Mouse (Mus musculus) ES-Bruce4 (cell line): ENCODE measurements at regions not wholly inside any gene's neighbourhood (a gene's known extent, or its start where the extent isn't known, plus 50 kb on each side); places are given as distances from the start of the nearest gene placed in this dataset.

Source experiments
- H3K27ac ChIP-seq: 2 replicates; pipeline ENCODE4 v1.5.1; 2012; ENCODE audit warnings: low read length, inconsistent platforms; ENCODE audit not compliant: insufficient read depth
- H3K27me3 ChIP-seq: 2 replicates; pipeline ENCODE4 v1.6.1; 2012; ENCODE audit warnings: mild to moderate bottlenecking, low read length, inconsistent platforms; ENCODE audit not compliant: control insufficient read depth, poor library complexity, insufficient read depth, severe bottlenecking
- H3K36me3 ChIP-seq: 2 replicates; pipeline ENCODE4 v1.6.1; 2012; ENCODE audit warnings: inconsistent platforms, mild to moderate bottlenecking, low read length, moderate library complexity; ENCODE audit not compliant: control insufficient read depth, poor library complexity, insufficient read depth, severe bottlenecking
- H3K4me1 ChIP-seq: one replicate; pipeline ENCODE4 v1.8.1; 2011; ENCODE audit warnings: low read length; ENCODE audit not compliant: control insufficient read depth, insufficient read depth
- H3K4me3 ChIP-seq: 2 replicates; pipeline ENCODE4 v1.5.1; 2011; ENCODE audit warnings: low read depth, mild to moderate bottlenecking, low read length
- H3K9ac ChIP-seq: 2 replicates; pipeline ENCODE4 v1.6.1; 2012; ENCODE audit warnings: low read depth, mild to moderate bottlenecking, inconsistent platforms; ENCODE audit not compliant: poor library complexity, severe bottlenecking
- H3K9me3 ChIP-seq: replicated peaks from 2 replicates; pipeline ENCODE4 v1.6.1; 2012; ENCODE audit warnings: mild to moderate bottlenecking, low read length, inconsistent platforms; ENCODE audit not compliant: control insufficient read depth, poor library complexity, insufficient read depth, severe bottlenecking
- CTCF ChIP-seq: IDR thresholded peaks from one replicate; pipeline ENCODE4 v1.8.1; 2011; ENCODE audit warnings: low read depth, low read length
- EP300 ChIP-seq: IDR thresholded peaks from 2 replicates; pipeline ENCODE4 v1.6.1; 2011; ENCODE audit warnings: low read depth, low read length; ENCODE audit not compliant: insufficient read depth
- POLR2A ChIP-seq: IDR thresholded peaks from one replicate; pipeline ENCODE4 v1.8.1; 2011; ENCODE audit warnings: low read length; ENCODE audit not compliant: insufficient read depth

GRCm38 (mm10) chr9:47387221-47387620 is 142.8 kb upstream of the Cadm1 start:
- H3K4me1 ChIP-seq, result no peaks in the 10 kb centered on the region
- H3K4me3 ChIP-seq, result no peak overlapping the region
- no peaks in the 10 kb centered on the region for H3K36me3 ChIP-seq
- no peak for TF ChIP-seq EP300
- no peak for TF ChIP-seq POLR2A
- no peak for TF ChIP-seq CTCF
- H3K27ac ChIP-seq, result no peak overlapping the region
- no peak overlapping the region for H3K9ac ChIP-seq
- H3K27me3 ChIP-seq, result no peaks in the 10 kb centered on the region
- no peaks in the 10 kb centered on the region for H3K9me3 ChIP-seq

DNA sequence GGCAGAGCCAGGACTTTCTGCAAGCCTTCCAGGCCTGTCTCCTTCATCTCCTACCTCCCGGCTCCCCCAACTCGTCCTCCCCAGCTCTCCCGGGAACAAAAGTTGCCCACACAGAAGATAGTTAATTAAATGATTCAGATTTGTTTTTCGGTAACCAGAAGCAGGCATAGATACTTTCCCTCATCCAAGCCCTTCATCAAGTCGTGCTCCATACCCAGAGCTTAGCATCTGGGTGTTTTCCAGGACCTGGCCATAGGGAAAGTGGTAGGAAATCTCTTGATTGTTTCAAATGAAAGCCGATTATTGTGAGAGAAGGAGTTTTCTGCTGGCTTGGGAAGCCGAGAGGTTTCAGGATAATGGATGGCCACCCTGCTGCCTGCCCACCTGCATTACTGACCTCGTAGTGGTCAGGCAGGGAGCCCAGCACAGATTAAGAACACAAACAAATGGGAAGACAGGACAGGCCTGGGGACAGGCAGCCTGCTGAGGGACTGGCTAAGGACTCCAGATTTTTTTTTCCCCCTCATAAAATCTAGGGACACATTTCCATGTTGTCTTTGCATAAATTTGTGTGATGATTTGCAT is 142.2 kb upstream of the Cadm1 start:
- Histone ChIP-seq H3K9me3 (no peaks in the 10 kb centered on the region), H3K27ac (no peak overlapping the region), H3K27me3 (no peaks in the 10 kb centered on the region), H3K4me3 (no peak overlapping the region), H3K36me3 (no peaks in the 10 kb centered on the region), H3K4me1 (no peaks in the 10 kb centered on the region), H3K9ac (no peak overlapping the region)
- TF ChIP-seq EP300 (no peak), POLR2A (no peak), CTCF (no peak)

- Histone ChIP-seq H3K27ac (no peak overlapping the region), H3K9me3 (no peaks in the 10 kb centered on the region), H3K27me3 (no peaks in the 10 kb centered on the region), H3K4me3 (no peak overlapping the region), H3K36me3 (no peaks in the 10 kb centered on the region), H3K9ac (no peak overlapping the region), H3K4me1 (no peaks in the 10 kb centered on the region)
- no peak for TF ChIP-seq POLR2A
Observed at GRCm38 (mm10) chr9:47389901-47390300, 140.1 kb upstream of the Cadm1 start.

- H3K4me1 ChIP-seq, result no peaks in the 10 kb centered on the region
- no peaks in the 10 kb centered on the region for H3K36me3 ChIP-seq
- H3K27me3 ChIP-seq, result no peaks in the 10 kb centered on the region
- no peak overlapping the region for H3K9ac ChIP-seq
- H3K9me3 ChIP-seq, result no peaks in the 10 kb centered on the region
- no peak overlapping the region for H3K4me3 ChIP-seq
- no peak for TF ChIP-seq EP300
- no peak for TF ChIP-seq POLR2A
- no peak for TF ChIP-seq CTCF
- no peak overlapping the region for H3K27ac ChIP-seq
Observed at GRCm38 (mm10) chr9:47391669-47392068, 138.3 kb upstream of the Cadm1 start.

DNA sequence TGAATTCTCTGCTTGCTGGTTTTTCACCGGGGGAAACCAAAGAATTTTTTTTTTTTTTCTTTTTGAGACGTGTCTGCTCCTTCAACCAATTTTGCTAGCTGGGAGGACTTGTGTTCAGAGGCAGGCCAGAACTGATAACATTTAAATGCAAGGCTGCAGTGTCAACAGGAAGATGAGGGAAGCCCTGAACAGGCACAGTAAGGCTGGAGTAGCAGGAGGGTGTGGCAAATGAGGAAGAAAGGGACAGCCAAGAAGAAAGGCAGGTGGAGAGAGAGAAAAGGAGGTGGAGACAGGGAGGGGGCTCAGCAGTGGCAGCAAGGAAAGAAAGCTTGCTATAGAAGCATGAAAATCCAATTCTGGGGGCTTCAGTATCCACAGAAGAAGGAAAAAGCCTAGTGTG is 130.4 kb upstream of the Cadm1 start:
- no peak overlapping the region for H3K4me3 ChIP-seq
- H3K9me3 ChIP-seq, result no peaks in the 10 kb centered on the region
- H3K27me3 ChIP-seq, result no peaks in the 10 kb centered on the region
- H3K4me1 ChIP-seq, result no peaks in the 10 kb centered on the region
- no peak overlapping the region for H3K9ac ChIP-seq
- no peaks in the 10 kb centered on the region for H3K36me3 ChIP-seq
- TF ChIP-seq POLR2A (no peak), CTCF (no peak), EP300 (no peak)
- H3K27ac ChIP-seq, result no peak overlapping the region

DNA sequence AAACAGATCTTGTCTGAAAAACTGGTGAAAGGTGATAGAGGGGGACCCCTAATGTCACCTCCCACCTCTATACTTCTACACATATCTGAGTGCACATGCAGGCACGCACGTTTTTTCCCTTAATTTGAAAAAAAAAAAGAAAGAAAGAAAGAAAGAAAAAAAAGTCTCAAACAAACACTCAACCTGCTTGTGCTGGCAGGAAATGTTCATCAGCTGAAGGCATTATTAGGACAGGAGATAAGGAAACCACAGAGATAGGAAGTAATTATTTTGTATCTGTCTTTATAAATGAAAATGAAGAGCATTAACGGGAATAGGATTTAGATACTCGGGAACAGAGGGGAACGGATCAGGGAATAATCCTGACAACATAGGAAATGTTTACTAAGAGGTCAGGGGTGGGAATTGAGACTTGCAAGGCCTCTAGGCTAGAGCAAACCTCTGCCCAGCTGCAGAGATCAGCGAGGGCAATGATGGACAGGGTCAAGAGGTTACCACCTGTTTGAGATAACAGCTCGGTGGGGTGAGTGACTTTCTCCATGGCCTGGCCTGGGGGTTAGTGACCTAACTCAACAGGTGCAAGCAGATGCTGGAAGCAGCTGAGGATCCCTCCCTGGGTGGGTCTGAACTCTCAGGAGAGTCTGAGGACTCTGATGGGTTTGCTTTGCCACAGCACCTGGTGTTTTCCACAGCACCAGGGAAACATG is 129.7 kb upstream of the Cadm1 start:
- no peak overlapping the region for H3K27ac ChIP-seq
- no peaks in the 10 kb centered on the region for H3K4me1 ChIP-seq
- H3K27me3 ChIP-seq, result no peaks in the 10 kb centered on the region
- no peak overlapping the region for H3K9ac ChIP-seq
- H3K4me3 ChIP-seq, result no peak overlapping the region
- H3K9me3 ChIP-seq, result no peaks in the 10 kb centered on the region
- TF ChIP-seq EP300 (no peak), CTCF (no peak), POLR2A (no peak)
- no peaks in the 10 kb centered on the region for H3K36me3 ChIP-seq
